Mouse (Mus musculus) stomach, postnatal 0 days (tissue): ENCODE data around the gene Col6a5. TPM values are rescaled to one million over a fixed set of nuclear protein-coding genes. Genes with fewer than 3 reads are reported as not detected.

Source experiments
- ATAC-seq: fragments of 200-750 bp; cut with Nextera tagmentation; 2 replicates; pipeline ENCODE4 v1.8.0; 2017; ENCODE audit not compliant: low FRiP score, low TSS enrichment
- DNase-seq: peaks from one replicate; pipeline ENCODE4 v3.0.0-alpha.2; 2016; ENCODE audit warnings: low spot score
- H3K27ac ChIP-seq: fragments of 300-500 bp; sonication (generic); replicated peaks from 2 replicates; pipeline ENCODE4 v1.5.1; 2014; ENCODE audit warnings: mild to moderate bottlenecking, control low read depth
- H3K27me3 ChIP-seq: fragments of 300-500 bp; sonication (generic); 2 replicates; pipeline ENCODE4 v1.6.1; 2014; ENCODE audit warnings: low read length; ENCODE audit not compliant: control insufficient read depth, insufficient read depth
- H3K36me3 ChIP-seq: fragments of 300-500 bp; sonication (generic); 2 replicates; pipeline ENCODE4 v1.6.1; 2014; ENCODE audit warnings: low read length, mixed read lengths; ENCODE audit not compliant: control insufficient read depth, insufficient read depth
- H3K4me1 ChIP-seq: fragments of 300-500 bp; sonication (generic); replicated peaks from 2 replicates; pipeline ENCODE4 v1.6.1; 2014; ENCODE audit warnings: antibody characterized with exemption; ENCODE audit not compliant: control insufficient read depth, insufficient read depth
- H3K4me2 ChIP-seq: fragments of 300-500 bp; sonication (generic); replicated peaks from 2 replicates; pipeline ENCODE4 v1.6.1; 2014; ENCODE audit warnings: low read depth, mild to moderate bottlenecking, control low read depth, moderate library complexity
- H3K4me3 ChIP-seq: fragments of 300-500 bp; sonication (generic); 2 replicates; pipeline ENCODE4 v1.5.1; 2014; ENCODE audit warnings: low read depth, low read length, control low read depth
- H3K9ac ChIP-seq: fragments of 300-500 bp; sonication (generic); 2 replicates; pipeline ENCODE4 v1.6.1; 2014; ENCODE audit warnings: mild to moderate bottlenecking, low read length, control low read depth, mixed read lengths
- H3K9me3 ChIP-seq: fragments of 300-500 bp; sonication (generic); 2 replicates; pipeline ENCODE4 v1.6.1; 2016; ENCODE audit warnings: low read length; ENCODE audit not compliant: control insufficient read depth
- CTCF ChIP-seq: IDR thresholded peaks from 2 replicates; pipeline ENCODE4 v1.5.1; 2016; ENCODE audit warnings: antibody characterized with exemption, low read depth, mild to moderate bottlenecking, moderate library complexity
- EP300 ChIP-seq: optimal IDR thresholded peaks from 2 replicates; pipeline ENCODE3; 2016; ENCODE audit warnings: antibody characterized with exemption
- WGBS: fragments of 180-500 bp; shearing (Covaris S2); extraction: QIAGEN DNeasy Blood & Tissue Kit; methylation state at CpG from one replicate; pipeline ENCODE4 v1.1.7; 2014; 5-methylcytosine and 5-hydroxymethylcytosine counted together
- polyA plus RNA-seq: library from polyadenylated mRNA; unstranded; fragments of >200 nt; fragmentation: Nextera tagmentation; extraction: Ambion mirVana; gene quantifications from 2 replicates; pipeline ENCODE4 v1.2.1, GENCODE M21; 2015

The Col6a5 gene
- polyA plus RNA-seq, 1 experiment from 2014 or later = 2.9 TPM

DNA sequence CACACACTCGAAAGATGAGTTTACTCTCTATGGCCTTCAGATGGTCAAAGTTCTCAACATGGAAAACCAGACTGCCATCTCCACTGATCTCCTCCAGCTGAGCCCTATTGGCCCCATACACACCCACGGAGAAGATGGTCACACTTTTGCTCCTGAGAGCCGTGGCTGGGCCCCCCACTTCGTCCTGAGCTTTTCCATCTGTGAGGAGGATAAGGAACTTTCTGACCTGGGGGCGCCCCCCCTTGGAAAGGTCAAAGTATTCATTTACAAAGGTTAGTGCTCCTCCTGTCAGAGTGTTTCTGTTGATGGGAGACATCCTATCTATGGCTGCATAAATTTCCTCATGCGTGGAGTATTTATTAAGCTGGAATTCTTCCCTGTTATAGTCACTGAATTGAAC, 26.6 kb downstream of the Col6a5 start:
- ATAC-seq (no peak), DNase-seq (no peak)
- H3K9ac ChIP-seq = no peak overlapping the region
- H3K4me3 ChIP-seq = no peak overlapping the region
- no peaks in the 10 kb centered on the region for H3K27me3 ChIP-seq
- H3K9me3 ChIP-seq = no peaks in the 10 kb centered on the region
- 57% methylated on average over 6 of the region's 6 CpGs for WGBS
- no peak overlapping the region for H3K4me2 ChIP-seq
- TF ChIP-seq CTCF (no peak), EP300 (no peak)
- no peak overlapping the region for H3K27ac ChIP-seq
- H3K36me3 ChIP-seq = no peaks in the 10 kb centered on the region
- no peaks in the 10 kb centered on the region for H3K4me1 ChIP-seq

DNA sequence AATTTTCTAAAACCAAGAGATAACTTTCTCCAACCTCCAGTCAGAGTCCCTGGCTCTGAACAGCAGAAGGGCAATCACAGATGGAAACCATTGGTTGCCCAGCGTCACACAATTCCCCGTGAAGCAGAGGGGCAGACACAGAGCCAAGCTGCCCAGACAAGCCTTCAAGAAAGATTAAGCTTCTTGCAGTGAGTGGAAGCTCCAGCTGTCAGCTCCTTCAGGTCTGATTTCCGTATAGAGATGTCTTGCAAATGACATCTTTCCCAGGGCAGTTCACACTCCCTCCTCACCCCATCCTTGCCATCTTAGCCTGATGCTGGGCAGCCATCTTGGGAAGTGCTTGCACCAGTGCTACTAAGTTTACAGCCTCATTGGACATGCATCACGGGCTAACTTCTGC, 31.2 kb downstream of the Col6a5 start:
- Histone ChIP-seq H3K9ac (no peak overlapping the region), H3K4me1 (no peaks in the 10 kb centered on the region), H3K4me2 (no peak overlapping the region), H3K4me3 (no peak overlapping the region), H3K27ac (no peak overlapping the region), H3K27me3 (no peaks in the 10 kb centered on the region), H3K9me3 (no peaks in the 10 kb centered on the region), H3K36me3 (no peaks in the 10 kb centered on the region)
- no peak for TF ChIP-seq EP300
- TF ChIP-seq CTCF = no peak
- DNase-seq (no peak), ATAC-seq (no peak)
- WGBS = 59% methylated on average over 4 of the region's 4 CpGs

DNA sequence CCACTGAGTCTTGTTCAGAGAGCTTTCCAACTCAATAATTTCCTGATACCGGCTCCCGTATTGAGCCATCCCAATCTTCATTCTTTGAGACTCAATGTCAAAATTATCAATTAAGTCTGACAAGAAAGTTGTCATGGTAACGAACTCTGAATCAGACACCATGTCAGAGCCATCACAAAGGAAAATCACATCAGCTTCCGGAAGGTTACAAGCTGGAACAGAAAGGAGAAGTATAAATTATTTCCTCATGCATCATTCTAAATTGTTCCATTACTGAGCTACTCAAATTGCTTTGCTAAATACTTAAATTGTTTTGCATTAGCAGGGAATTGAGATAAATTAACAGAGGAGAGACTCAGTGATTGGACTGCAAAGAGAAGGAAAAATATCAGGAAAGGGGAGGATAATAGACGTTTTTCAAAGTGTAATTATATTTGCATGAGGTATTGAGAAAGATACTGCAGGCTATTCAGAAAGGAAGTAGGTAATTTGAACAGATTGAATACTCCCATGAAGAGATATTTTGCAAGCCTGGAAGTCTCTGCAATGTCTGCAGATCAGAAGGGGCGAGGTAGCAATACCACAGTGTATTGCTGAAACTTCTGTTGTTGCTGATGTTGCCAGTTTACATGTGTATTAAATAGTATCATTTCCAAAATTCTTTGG, 31.9 kb downstream of the Col6a5 start:
- no peak overlapping the region for H3K4me2 ChIP-seq
- ATAC-seq (no peak), DNase-seq (no peak)
- TF ChIP-seq CTCF (no peak), EP300 (no peak)
- 71% methylated on average over 6 of the region's 6 CpGs for WGBS
- H3K27ac ChIP-seq = no peak overlapping the region
- H3K9me3 ChIP-seq = no peaks in the 10 kb centered on the region
- no peaks in the 10 kb centered on the region for H3K36me3 ChIP-seq
- H3K4me1 ChIP-seq = no peaks in the 10 kb centered on the region
- H3K9ac ChIP-seq = no peak overlapping the region
- no peaks in the 10 kb centered on the region for H3K27me3 ChIP-seq
- H3K4me3 ChIP-seq = no peak overlapping the region

- no peak for ATAC-seq
- no peaks in the 10 kb centered on the region for H3K9me3 ChIP-seq
- no peak overlapping the region for H3K4me3 ChIP-seq
- no peak for DNase-seq
- no peak overlapping the region for H3K4me2 ChIP-seq
- TF ChIP-seq EP300 (no peak), CTCF (no peak)
- 63% methylated on average over 2 of the region's 2 CpGs for WGBS
- H3K27me3 ChIP-seq = no peaks in the 10 kb centered on the region
- no peaks in the 10 kb centered on the region for H3K36me3 ChIP-seq
- H3K9ac ChIP-seq = no peak overlapping the region
- H3K4me1 ChIP-seq = no peaks in the 10 kb centered on the region
- no peak overlapping the region for H3K27ac ChIP-seq
Measured at GRCm38 (mm10) chr9:105923659-105924058, 36.8 kb downstream of the Col6a5 start.

DNA sequence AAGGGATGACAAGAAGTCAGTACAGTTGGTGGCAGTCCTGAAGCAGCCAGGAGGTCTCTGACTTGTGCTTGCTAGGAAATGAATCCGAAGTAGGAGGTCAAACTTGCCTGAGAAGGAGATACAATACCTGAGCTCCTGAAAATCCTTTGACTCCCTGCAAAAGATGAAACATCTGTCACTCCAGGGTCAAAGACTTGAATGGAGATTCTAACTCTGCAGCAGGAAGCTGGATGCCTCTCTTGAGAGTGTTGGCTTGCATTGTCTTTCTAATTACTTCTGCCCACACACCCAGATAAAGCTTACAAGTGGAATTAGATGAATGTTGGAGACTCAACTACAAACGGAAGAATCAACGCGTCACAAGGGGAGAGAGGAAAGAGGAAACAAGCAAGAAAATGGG, 45.3 kb downstream of the Col6a5 start:
- no peak overlapping the region for H3K9ac ChIP-seq
- no peaks in the 10 kb centered on the region for H3K4me1 ChIP-seq
- no peak overlapping the region for H3K4me3 ChIP-seq
- no peaks in the 10 kb centered on the region for H3K9me3 ChIP-seq
- H3K27ac ChIP-seq = no peak overlapping the region
- DNase-seq = no peak
- H3K36me3 ChIP-seq = no peaks in the 10 kb centered on the region
- 57% methylated on average over 4 of the region's 4 CpGs for WGBS
- no peak for ATAC-seq
- no peak for TF ChIP-seq CTCF
- no peak for TF ChIP-seq EP300
- no peak overlapping the region for H3K4me2 ChIP-seq
- no peaks in the 10 kb centered on the region for H3K27me3 ChIP-seq

GRCm38 (mm10) chr9:105910166-105910565, 50.3 kb downstream of the Col6a5 start:
- no peaks in the 10 kb centered on the region for H3K36me3 ChIP-seq
- H3K27me3 ChIP-seq = no peaks in the 10 kb centered on the region
- WGBS = 66% methylated on average over 2 of the region's 2 CpGs
- no peaks in the 10 kb centered on the region for H3K4me1 ChIP-seq
- H3K4me3 ChIP-seq = no peak overlapping the region
- no peak for TF ChIP-seq EP300
- no peak for TF ChIP-seq CTCF
- H3K4me2 ChIP-seq = no peak overlapping the region
- no peak overlapping the region for H3K9ac ChIP-seq
- ATAC-seq (no peak), DNase-seq (no peak)
- H3K27ac ChIP-seq = no peak overlapping the region
- H3K9me3 ChIP-seq = no peaks in the 10 kb centered on the region
